Mouse (Mus musculus): Measurements from ENCODE around the gene Pde11a. TPM values are rescaled to one million over a fixed set of nuclear protein-coding genes. Genes with fewer than 3 reads are reported as not detected.

The Pde11a gene
- polyA plus RNA-seq, 1 experiment from 2014 or later, result 1.1 TPM

- H3K4me2 ChIP-seq (replicated peaks; ENCODE audit: low read depth, low read length), result no peak overlapping the region
- no peaks in the 10 kb centered on the region for H3K27me3 ChIP-seq (ENCODE audit: control insufficient read depth, insufficient read depth, low read length)
- H3K4me1 ChIP-seq (ENCODE audit: control insufficient read depth, insufficient read depth, low read length), result no peaks in the 10 kb centered on the region
- H3K9ac ChIP-seq (ENCODE audit: low read depth, low read length), result no peak overlapping the region
- H3K9me3 ChIP-seq (ENCODE audit: control insufficient read depth, low read length), result no peaks in the 10 kb centered on the region
- WGBS, result 65% methylated on average over 4 of the region's 4 CpGs
- no peak for ATAC-seq (ENCODE audit: low FRiP score, low TSS enrichment)
- H3K27ac ChIP-seq (ENCODE audit: low read depth, low read length), result no peak overlapping the region
- H3K4me3 ChIP-seq (ENCODE audit: low read length), result no peak overlapping the region
- no peaks in the 10 kb centered on the region for H3K36me3 ChIP-seq (ENCODE audit: control insufficient read depth, insufficient read depth, low read length)
Measured at GRCm38 (mm10) chr2:76050911-76051310, 287.7 kb downstream of the Pde11a start.

- ATAC-seq (ENCODE audit: low FRiP score, low TSS enrichment), result no peak
Measured at GRCm38 (mm10) chr2:76050092-76050491, 288.5 kb downstream of the Pde11a start.

GRCm38 (mm10) chr2:76049529-76049928 lies 289.0 kb downstream of the Pde11a start:
- 51% methylated on average over 8 of the region's 8 CpGs for WGBS
- no peak for ATAC-seq (ENCODE audit: low FRiP score, low TSS enrichment)
- Histone ChIP-seq H3K9me3 (ENCODE audit: control insufficient read depth, low read length) (no peaks in the 10 kb centered on the region), H3K9ac (ENCODE audit: low read depth, low read length) (no peak overlapping the region), H3K4me2 (replicated peaks; ENCODE audit: low read depth, low read length) (no peak overlapping the region), H3K36me3 (ENCODE audit: control insufficient read depth, insufficient read depth, low read length) (no peaks in the 10 kb centered on the region), H3K27me3 (ENCODE audit: control insufficient read depth, insufficient read depth, low read length) (no peaks in the 10 kb centered on the region), H3K4me3 (ENCODE audit: low read length) (no peak overlapping the region), H3K4me1 (ENCODE audit: control insufficient read depth, insufficient read depth, low read length) (no peaks in the 10 kb centered on the region), H3K27ac (ENCODE audit: low read depth, low read length) (no peak overlapping the region)

More at GRCm38 (mm10) chr2:76050092-76050491, 288.5 kb downstream of the Pde11a start:
- Histone ChIP-seq H3K9ac (ENCODE audit: low read depth, low read length) (no peak overlapping the region), H3K4me2 (replicated peaks; ENCODE audit: low read depth, low read length) (no peak overlapping the region), H3K27ac (ENCODE audit: low read depth, low read length) (no peak overlapping the region), H3K36me3 (ENCODE audit: control insufficient read depth, insufficient read depth, low read length) (no peaks in the 10 kb centered on the region), H3K4me3 (ENCODE audit: low read length) (no peak overlapping the region), H3K9me3 (ENCODE audit: control insufficient read depth, low read length) (no peaks in the 10 kb centered on the region), H3K4me1 (ENCODE audit: control insufficient read depth, insufficient read depth, low read length) (no peaks in the 10 kb centered on the region), H3K27me3 (ENCODE audit: control insufficient read depth, insufficient read depth, low read length) (no peaks in the 10 kb centered on the region)
- 77% methylated on average over 10 of the region's 10 CpGs for WGBS

- H3K9ac ChIP-seq (ENCODE audit: low read depth, low read length), result no peak overlapping the region
- H3K36me3 ChIP-seq (ENCODE audit: control insufficient read depth, insufficient read depth, low read length), result no peaks in the 10 kb centered on the region
- ATAC-seq (ENCODE audit: low FRiP score, low TSS enrichment), result no peak
- no peak overlapping the region for H3K27ac ChIP-seq (ENCODE audit: low read depth, low read length)
- H3K9me3 ChIP-seq (ENCODE audit: control insufficient read depth, low read length), result no peaks in the 10 kb centered on the region
- H3K4me2 ChIP-seq (replicated peaks; ENCODE audit: low read depth, low read length), result no peak overlapping the region
- no peaks in the 10 kb centered on the region for H3K4me1 ChIP-seq (ENCODE audit: control insufficient read depth, insufficient read depth, low read length)
- WGBS, result 89% methylated on average over 12 of the region's 12 CpGs
- H3K27me3 ChIP-seq (ENCODE audit: control insufficient read depth, insufficient read depth, low read length), result no peaks in the 10 kb centered on the region
- no peak overlapping the region for H3K4me3 ChIP-seq (ENCODE audit: low read length)
Measured at GRCm38 (mm10) chr2:76047740-76048139, 290.8 kb downstream of the Pde11a start.

DNA sequence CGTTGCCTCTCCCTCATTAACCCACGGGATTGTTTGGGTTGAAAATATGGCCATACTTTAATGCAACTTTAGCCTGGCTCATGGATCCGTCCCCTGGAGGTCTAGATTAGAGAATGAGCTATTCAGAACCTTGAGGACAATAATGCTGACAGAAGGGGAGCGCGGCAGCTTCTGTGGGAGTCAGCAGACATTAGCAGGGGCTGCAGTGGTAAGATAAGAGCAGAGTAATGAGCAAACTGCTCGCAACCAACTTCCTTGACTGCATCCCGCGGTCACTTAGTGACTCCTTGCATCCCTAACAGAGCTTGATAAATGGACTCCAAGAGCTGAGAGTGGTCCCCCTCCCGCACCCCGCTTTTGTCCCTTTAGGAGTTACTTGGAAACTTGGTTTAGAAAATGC lies 296.4 kb downstream of the Pde11a start:
- Histone ChIP-seq H3K4me1 (ENCODE audit: control insufficient read depth, insufficient read depth, low read length) (no peaks in the 10 kb centered on the region), H3K4me2 (replicated peaks; ENCODE audit: low read depth, low read length) (no peak overlapping the region), H3K9me3 (ENCODE audit: control insufficient read depth, low read length) (no peaks in the 10 kb centered on the region), H3K27ac (ENCODE audit: low read depth, low read length) (no peak overlapping the region), H3K27me3 (ENCODE audit: control insufficient read depth, insufficient read depth, low read length) (no peaks in the 10 kb centered on the region), H3K36me3 (ENCODE audit: control insufficient read depth, insufficient read depth, low read length) (no peaks in the 10 kb centered on the region), H3K4me3 (ENCODE audit: low read length) (no peak overlapping the region), H3K9ac (ENCODE audit: low read depth, low read length) (no peak overlapping the region)
- 86% methylated on average over 10 of the region's 10 CpGs for WGBS
- no peak for ATAC-seq (ENCODE audit: low FRiP score, low TSS enrichment)

GRCm38 (mm10) chr2:76040116-76040515 lies 298.5 kb downstream of the Pde11a start:
- no peak overlapping the region for H3K27ac ChIP-seq (ENCODE audit: low read depth, low read length)
- 99% methylated on average over 7 of the region's 7 CpGs for WGBS
- no peaks in the 10 kb centered on the region for H3K36me3 ChIP-seq (ENCODE audit: control insufficient read depth, insufficient read depth, low read length)
- no peak overlapping the region for H3K4me2 ChIP-seq (replicated peaks; ENCODE audit: low read depth, low read length)
- no peaks in the 10 kb centered on the region for H3K27me3 ChIP-seq (ENCODE audit: control insufficient read depth, insufficient read depth, low read length)
- no peaks in the 10 kb centered on the region for H3K9me3 ChIP-seq (ENCODE audit: control insufficient read depth, low read length)
- no peaks in the 10 kb centered on the region for H3K4me1 ChIP-seq (ENCODE audit: control insufficient read depth, insufficient read depth, low read length)
- no peak for ATAC-seq (ENCODE audit: low FRiP score, low TSS enrichment)
- H3K4me3 ChIP-seq (ENCODE audit: low read length), result no peak overlapping the region
- no peak overlapping the region for H3K9ac ChIP-seq (ENCODE audit: low read depth, low read length)

- H3K27ac ChIP-seq (ENCODE audit: low read depth, low read length), result no peak overlapping the region
- whole genome bisulfite sequencing, result 25% methylated on average over 8 of the region's 8 CpGs
Measured at GRCm38 (mm10) chr2:76030080-76030479, 308.5 kb downstream of the Pde11a start.

GRCm38 (mm10) chr2:76029081-76029901 lies 309.3 kb downstream of the Pde11a start:
- peak overlapping the region; percentile 85 for H3K27ac ChIP-seq (ENCODE audit: low read depth, low read length)
- peaks cover 24% of the 10 kb centered on the region for H3K4me1 ChIP-seq (ENCODE audit: control insufficient read depth, insufficient read depth, low read length)
- no peaks in the 10 kb centered on the region for H3K36me3 ChIP-seq (ENCODE audit: control insufficient read depth, insufficient read depth, low read length)
- WGBS, result 8% methylated on average over 20 of the region's 20 CpGs
- ATAC-seq (ENCODE audit: low FRiP score, low TSS enrichment), result peak; percentile 95
- H3K4me3 ChIP-seq (ENCODE audit: low read length), result no peak overlapping the region
- peak overlapping the region; percentile 40 for H3K4me2 ChIP-seq (replicated peaks; ENCODE audit: low read depth, low read length)
- H3K9me3 ChIP-seq (ENCODE audit: control insufficient read depth, low read length), result no peaks in the 10 kb centered on the region
- no peaks in the 10 kb centered on the region for H3K27me3 ChIP-seq (ENCODE audit: control insufficient read depth, insufficient read depth, low read length)
- H3K9ac ChIP-seq (ENCODE audit: low read depth, low read length), result peak overlapping the region; percentile 42; the same call in 1 of the 2 replicates

More at GRCm38 (mm10) chr2:76030080-76030479, 308.5 kb downstream of the Pde11a start:
- no peak for ATAC-seq (ENCODE audit: low FRiP score, low TSS enrichment)
- H3K4me3 ChIP-seq (ENCODE audit: low read length), result no peak overlapping the region
- peak overlapping the region; percentile 40 for H3K4me2 ChIP-seq (replicated peaks; ENCODE audit: low read depth, low read length)
- H3K36me3 ChIP-seq (ENCODE audit: control insufficient read depth, insufficient read depth, low read length), result no peaks in the 10 kb centered on the region
- H3K9ac ChIP-seq (ENCODE audit: low read depth, low read length), result peak overlapping the region; percentile 42; the same call in 1 of the 2 replicates
- no peaks in the 10 kb centered on the region for H3K9me3 ChIP-seq (ENCODE audit: control insufficient read depth, low read length)
- no peaks in the 10 kb centered on the region for H3K27me3 ChIP-seq (ENCODE audit: control insufficient read depth, insufficient read depth, low read length)
- peaks cover 24% of the 10 kb centered on the region for H3K4me1 ChIP-seq (ENCODE audit: control insufficient read depth, insufficient read depth, low read length)

GRCm38 (mm10) chr2:76016890-76017289 lies 321.7 kb downstream of the Pde11a start:
- 17% methylated on average over 7 of the region's 7 CpGs for WGBS
- H3K9ac ChIP-seq (ENCODE audit: low read depth, low read length), result no peak overlapping the region
- no peak overlapping the region for H3K4me3 ChIP-seq (ENCODE audit: low read length)
- H3K4me2 ChIP-seq (replicated peaks; ENCODE audit: low read depth, low read length), result no peak overlapping the region
- H3K9me3 ChIP-seq (ENCODE audit: control insufficient read depth, low read length), result no peaks in the 10 kb centered on the region
- H3K4me1 ChIP-seq (ENCODE audit: control insufficient read depth, insufficient read depth, low read length), result no peaks in the 10 kb centered on the region
- no peak overlapping the region for H3K27ac ChIP-seq (ENCODE audit: low read depth, low read length)
- no peak for ATAC-seq (ENCODE audit: low FRiP score, low TSS enrichment)
- H3K36me3 ChIP-seq (ENCODE audit: control insufficient read depth, insufficient read depth, low read length), result no peaks in the 10 kb centered on the region
- H3K27me3 ChIP-seq (ENCODE audit: control insufficient read depth, insufficient read depth, low read length), result no peaks in the 10 kb centered on the region
